Mouse (Mus musculus): ENCODE measurements at regions not wholly inside any gene's neighbourhood (a gene's known extent, or its start where the extent isn't known, plus 50 kb on each side); places are given as distances from the start of the nearest gene placed in this dataset.

DNA sequence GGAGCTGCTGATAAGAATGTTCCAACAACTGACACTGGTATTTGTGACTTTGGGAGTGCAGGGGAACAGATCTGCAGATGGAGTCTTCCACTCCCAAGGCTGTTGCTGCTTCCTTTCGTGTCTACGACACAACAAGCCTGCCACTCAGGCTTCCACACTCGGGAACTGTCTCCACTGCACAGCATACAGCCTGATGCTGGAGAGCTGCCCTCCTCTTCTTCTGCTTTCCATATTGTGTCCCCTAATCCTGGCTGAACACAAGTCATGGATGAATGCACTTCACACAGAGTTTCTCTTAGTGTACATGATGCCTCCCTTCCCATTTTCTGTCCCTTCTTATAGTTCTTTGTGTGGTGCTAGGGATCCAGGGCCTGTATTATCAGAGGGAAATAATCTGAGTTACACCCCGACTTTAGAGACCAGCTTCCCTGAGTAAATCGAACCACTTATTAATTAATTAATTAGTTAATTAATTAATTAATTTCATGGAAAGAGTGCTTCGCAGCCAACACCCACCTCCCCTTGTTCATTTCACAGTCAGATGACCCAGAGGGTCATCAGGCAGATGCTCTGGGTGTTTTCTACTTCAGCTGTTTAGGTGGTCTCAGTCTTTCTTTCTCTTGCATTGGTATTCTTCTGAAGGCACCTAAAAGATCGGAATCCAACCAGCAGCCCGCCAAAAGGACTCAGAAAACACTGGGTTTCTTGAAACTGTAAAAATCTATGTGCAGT is 357.8 kb upstream of the Mmadhc start:
- no peak overlapping the region for H3ac ChIP-seq (ENCODE audit: control insufficient read depth, insufficient read length)
- H3K79me2 ChIP-seq (ENCODE audit: control insufficient read depth, insufficient read depth) = no peaks in the 10 kb centered on the region
- H3K27me3 ChIP-seq (ENCODE audit: control insufficient read depth, insufficient read depth, insufficient read length) = no peaks in the 10 kb centered on the region
- TF ChIP-seq POLR2A (IDR thresholded peaks at IDR 0.05; ENCODE audit: insufficient read length, low read depth) = no peak
- no peak for TF ChIP-seq MYOD1 (IDR thresholded peaks at IDR 0.05; ENCODE audit: control insufficient read depth in 1 of 3, insufficient read length in 2 of 3, low read depth in 2 of 3)
- no peak overlapping the region for H3K4me3 ChIP-seq
- H3K4me2 ChIP-seq (ENCODE audit: low read depth) = no peak overlapping the region
- no peaks in the 10 kb centered on the region for H3K36me3 ChIP-seq (ENCODE audit: control insufficient read depth, insufficient read depth)

DNA sequence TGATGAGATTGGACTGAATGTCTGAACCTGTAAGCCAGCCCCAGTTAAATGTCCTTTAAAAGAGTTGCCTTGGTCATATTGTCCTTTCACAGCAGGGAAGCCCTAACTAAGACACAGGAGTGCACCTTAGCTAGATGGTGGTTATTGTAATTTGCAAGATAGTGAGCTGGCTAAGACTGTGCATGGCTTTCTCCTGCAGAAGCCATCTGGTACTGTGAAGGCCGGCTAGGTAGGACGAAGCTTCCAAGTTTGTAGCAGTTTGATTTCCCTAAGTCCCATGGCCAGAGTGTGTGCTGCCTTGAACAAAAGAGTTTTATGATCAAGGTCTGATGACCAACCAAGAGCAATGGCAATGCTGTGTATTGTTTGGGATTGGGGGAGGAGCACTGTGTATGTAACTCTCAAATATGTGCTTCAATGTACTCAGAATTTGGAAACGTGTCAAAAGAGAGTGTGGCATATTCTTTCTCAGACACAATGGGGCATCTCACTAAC is 356.6 kb upstream of the Mmadhc start:
- Histone ChIP-seq H3K36me3 (ENCODE audit: control insufficient read depth, insufficient read depth) (no peaks in the 10 kb centered on the region), H3K27me3 (ENCODE audit: control insufficient read depth, insufficient read depth, insufficient read length) (no peaks in the 10 kb centered on the region), H3K79me2 (ENCODE audit: control insufficient read depth, insufficient read depth) (no peaks in the 10 kb centered on the region), H3ac (ENCODE audit: control insufficient read depth, insufficient read length) (no peak overlapping the region), H3K4me2 (ENCODE audit: low read depth) (no peak overlapping the region), H3K4me3 (no peak overlapping the region)
- TF ChIP-seq REST (IDR thresholded peaks at IDR 0.05; ENCODE audit: insufficient read depth, insufficient read length) (no peak), USF1 (IDR thresholded peaks at IDR 0.05; ENCODE audit: low read depth) (no peak), POLR2A (IDR thresholded peaks at IDR 0.05; ENCODE audit: insufficient read length, low read depth) (no peak), TCF12 (IDR thresholded peaks at IDR 0.05; ENCODE audit: insufficient read depth, poor library complexity, severe bottlenecking) (no peak), CEBPB (IDR thresholded peaks at IDR 0.05; ENCODE audit: insufficient read depth, poor library complexity, severe bottlenecking) (no peak), TCF3 (IDR thresholded peaks at IDR 0.05; ENCODE audit: insufficient read length, low read depth) (no peak), E2F4 (IDR thresholded peaks at IDR 0.05; ENCODE audit: insufficient read depth) (no peak), MYOG (IDR thresholded peaks at IDR 0.05; ENCODE audit: control insufficient read depth in 1 of 3, insufficient read depth in 1 of 3, insufficient read length in 2 of 3, low read depth in 2 of 3) (no peak), MYOD1 (IDR thresholded peaks at IDR 0.05; ENCODE audit: control insufficient read depth in 1 of 3, insufficient read length in 2 of 3, low read depth in 2 of 3) (no peak)

DNA sequence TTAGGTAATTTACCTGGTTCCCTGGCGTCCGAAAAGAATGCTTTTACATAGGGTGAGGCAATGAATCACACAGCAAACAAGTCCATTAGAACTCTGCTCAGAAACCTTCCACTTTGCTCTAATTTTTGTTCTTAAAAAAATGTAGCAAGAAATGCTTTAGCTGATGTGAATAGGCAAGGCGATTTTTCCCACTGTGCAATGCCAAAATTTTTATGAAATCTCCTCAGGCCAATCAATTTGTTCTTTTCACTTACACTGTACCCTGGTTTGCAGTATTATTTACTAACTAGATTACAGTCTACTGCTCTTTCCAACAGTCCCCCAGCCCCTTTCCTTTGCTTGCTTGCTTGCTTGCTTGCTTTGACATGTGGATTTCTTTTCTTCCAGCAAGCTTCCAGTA is 353.1 kb upstream of the Mmadhc start:
- no peaks in the 10 kb centered on the region for H3K36me3 ChIP-seq (ENCODE audit: control insufficient read depth, insufficient read depth)
- H3ac ChIP-seq (ENCODE audit: control insufficient read depth, insufficient read length) = no peak overlapping the region
- TF ChIP-seq TCF3 (IDR thresholded peaks at IDR 0.05; ENCODE audit: insufficient read length, low read depth) (no peak), E2F4 (IDR thresholded peaks at IDR 0.05; ENCODE audit: insufficient read depth) (no peak), USF1 (IDR thresholded peaks at IDR 0.05; ENCODE audit: low read depth) (no peak), MYOG (IDR thresholded peaks at IDR 0.05; ENCODE audit: control insufficient read depth in 1 of 3, insufficient read depth in 1 of 3, insufficient read length in 2 of 3, low read depth in 2 of 3) (no peak), MAX (IDR thresholded peaks at IDR 0.05; ENCODE audit: low read depth) (no peak), TCF12 (IDR thresholded peaks at IDR 0.05; ENCODE audit: insufficient read depth, poor library complexity, severe bottlenecking) (no peak), POLR2A (IDR thresholded peaks at IDR 0.05; ENCODE audit: insufficient read length, low read depth) (no peak), SRF (IDR thresholded peaks at IDR 0.05; ENCODE audit: control insufficient read depth, insufficient read length, low read depth) (no peak), CEBPB (IDR thresholded peaks at IDR 0.05; ENCODE audit: insufficient read depth, poor library complexity, severe bottlenecking) (no peak), POLR2AphosphoS2 (IDR thresholded peaks at IDR 0.05; ENCODE audit: insufficient read length, low read depth) (no peak), MYOD1 (IDR thresholded peaks at IDR 0.05; ENCODE audit: control insufficient read depth in 1 of 3, insufficient read length in 2 of 3, low read depth in 2 of 3) (no peak), REST (IDR thresholded peaks at IDR 0.05; ENCODE audit: insufficient read depth, insufficient read length) (no peak)
- no peak overlapping the region for H3K4me2 ChIP-seq (ENCODE audit: low read depth)
- no peaks in the 10 kb centered on the region for H3K27me3 ChIP-seq (ENCODE audit: control insufficient read depth, insufficient read depth, insufficient read length)
- H3K79me2 ChIP-seq (ENCODE audit: control insufficient read depth, insufficient read depth) = no peaks in the 10 kb centered on the region
- H3K4me3 ChIP-seq = no peak overlapping the region

DNA sequence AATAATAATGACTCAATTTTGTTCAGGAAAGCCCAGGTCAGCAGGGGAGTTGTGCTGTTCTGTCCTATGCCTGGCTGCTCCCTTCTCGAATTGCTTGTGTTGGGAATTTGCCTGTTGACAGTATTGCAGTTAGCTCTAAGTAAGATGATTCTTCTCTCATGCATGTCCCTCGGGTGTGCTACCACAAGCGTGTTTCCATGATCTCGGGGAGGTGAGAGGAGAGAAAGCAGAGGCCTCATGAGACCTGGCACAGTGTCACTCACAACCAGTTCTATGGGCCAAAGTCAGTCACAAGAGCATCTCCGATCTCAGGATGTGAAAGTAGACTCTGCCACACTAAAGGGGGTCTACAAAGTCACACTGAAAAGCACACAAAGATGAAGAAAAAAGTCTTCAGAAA is 346.6 kb upstream of the Mmadhc start:
- H3K4me2 ChIP-seq (ENCODE audit: low read depth) = no peak overlapping the region
- no peak overlapping the region for H3K4me3 ChIP-seq
- TF ChIP-seq POLR2A (IDR thresholded peaks at IDR 0.05; ENCODE audit: insufficient read length, low read depth) (no peak), TCF12 (IDR thresholded peaks at IDR 0.05; ENCODE audit: insufficient read depth, poor library complexity, severe bottlenecking) (no peak), POLR2AphosphoS2 (IDR thresholded peaks at IDR 0.05; ENCODE audit: insufficient read length, low read depth) (no peak), MAX (IDR thresholded peaks at IDR 0.05; ENCODE audit: low read depth) (no peak), SRF (IDR thresholded peaks at IDR 0.05; ENCODE audit: control insufficient read depth, insufficient read length, low read depth) (no peak), E2F4 (IDR thresholded peaks at IDR 0.05; ENCODE audit: insufficient read depth) (no peak), REST (IDR thresholded peaks at IDR 0.05; ENCODE audit: insufficient read depth, insufficient read length) (no peak), USF1 (IDR thresholded peaks at IDR 0.05; ENCODE audit: low read depth) (no peak), MYOD1 (IDR thresholded peaks at IDR 0.05; ENCODE audit: control insufficient read depth in 1 of 3, insufficient read length in 2 of 3, low read depth in 2 of 3) (no peak), CEBPB (IDR thresholded peaks at IDR 0.05; ENCODE audit: insufficient read depth, poor library complexity, severe bottlenecking) (no peak), TCF3 (IDR thresholded peaks at IDR 0.05; ENCODE audit: insufficient read length, low read depth) (no peak), MYOG (IDR thresholded peaks at IDR 0.05; ENCODE audit: control insufficient read depth in 1 of 3, insufficient read depth in 1 of 3, insufficient read length in 2 of 3, low read depth in 2 of 3) (no peak)
- no peaks in the 10 kb centered on the region for H3K36me3 ChIP-seq (ENCODE audit: control insufficient read depth, insufficient read depth)
- H3K27me3 ChIP-seq (ENCODE audit: control insufficient read depth, insufficient read depth, insufficient read length) = no peaks in the 10 kb centered on the region
- no peaks in the 10 kb centered on the region for H3K79me2 ChIP-seq (ENCODE audit: control insufficient read depth, insufficient read depth)
- H3ac ChIP-seq (ENCODE audit: control insufficient read depth, insufficient read length) = no peak overlapping the region

DNA sequence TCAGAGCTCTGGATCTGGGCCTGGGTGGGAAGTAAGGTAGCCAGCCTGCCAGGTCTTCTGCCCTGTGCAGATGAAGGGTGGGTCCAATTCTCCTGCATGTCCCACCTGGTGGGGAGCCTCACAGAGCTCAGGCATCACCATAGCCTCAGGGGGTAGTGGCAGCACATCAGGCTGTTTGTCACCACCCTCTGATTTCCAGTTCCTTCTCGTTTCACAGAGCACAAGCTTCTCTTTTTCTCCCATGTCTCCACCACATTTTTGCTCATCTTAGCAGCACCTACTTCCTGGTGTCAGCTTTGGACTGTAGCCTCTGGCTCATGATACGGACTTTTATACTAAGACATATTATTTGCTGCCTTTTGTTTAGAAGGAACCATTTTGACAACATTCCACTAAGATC is 345.6 kb upstream of the Mmadhc start:
- TF ChIP-seq MYOD1 (IDR thresholded peaks at IDR 0.05; ENCODE audit: control insufficient read depth in 1 of 3, insufficient read length in 2 of 3, low read depth in 2 of 3) = no peak
- no peak for TF ChIP-seq SRF (IDR thresholded peaks at IDR 0.05; ENCODE audit: control insufficient read depth, insufficient read length, low read depth)
- no peak for TF ChIP-seq MYOG (IDR thresholded peaks at IDR 0.05; ENCODE audit: control insufficient read depth in 1 of 3, insufficient read depth in 1 of 3, insufficient read length in 2 of 3, low read depth in 2 of 3)
- TF ChIP-seq E2F4 (IDR thresholded peaks at IDR 0.05; ENCODE audit: insufficient read depth) = no peak
- no peak for TF ChIP-seq USF1 (IDR thresholded peaks at IDR 0.05; ENCODE audit: low read depth)
- TF ChIP-seq POLR2A (IDR thresholded peaks at IDR 0.05; ENCODE audit: insufficient read length, low read depth) = no peak
- no peak overlapping the region for H3K4me2 ChIP-seq (ENCODE audit: low read depth)
- H3K79me2 ChIP-seq (ENCODE audit: control insufficient read depth, insufficient read depth) = no peaks in the 10 kb centered on the region
- no peak overlapping the region for H3ac ChIP-seq (ENCODE audit: control insufficient read depth, insufficient read length)
- H3K27me3 ChIP-seq (ENCODE audit: control insufficient read depth, insufficient read depth, insufficient read length) = no peaks in the 10 kb centered on the region
- H3K36me3 ChIP-seq (ENCODE audit: control insufficient read depth, insufficient read depth) = no peaks in the 10 kb centered on the region
- no peak overlapping the region for H3K4me3 ChIP-seq

Data from myocyte (in vitro differentiated cells).